Mouse (Mus musculus) layer of hippocampus, adult 18-20 months (tissue): ENCODE results near the gene Mnx1. TPM values are rescaled to one million over a fixed set of nuclear protein-coding genes. Genes with fewer than 3 reads are reported as not detected.
"Not testable (repeated sequence)": the region's sequence is repeated elsewhere in the genome, so short reads cannot be mapped to it uniquely, and the experiment has no call there.

Experiments
- DNase-seq, 2 experiments: peaks; one replicate each; pipeline ENCODE4 v3.0.0; 2022; ENCODE audit warnings: low spot score in 2 of 2
- total RNA-seq, 2 experiments: library from RNA; stranded (reverse); gene quantifications; 2 replicates each; pipeline ENCODE4 v1.2.3; 2021

Mnx1 gene
- total RNA-seq, 2 experiments from 2014 or later = not detected

DNA sequence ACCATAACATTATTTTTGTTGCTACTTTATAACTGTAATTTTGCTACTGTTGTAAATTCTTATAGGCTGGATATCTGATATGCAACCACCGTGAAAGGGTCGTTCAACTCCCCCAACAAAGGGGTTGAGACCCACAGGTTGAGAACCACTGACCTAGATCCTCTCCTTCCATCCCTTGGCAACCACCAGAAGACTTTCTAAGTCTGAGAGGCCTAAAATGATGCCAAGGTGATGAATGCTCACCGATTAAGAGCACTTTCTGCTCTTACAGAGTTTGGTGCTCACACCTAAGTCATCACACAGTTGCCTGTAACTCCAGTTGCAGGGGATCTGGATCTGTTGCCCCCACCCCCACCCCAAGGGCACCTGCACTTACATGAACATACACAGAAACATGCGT is 8.8 kb downstream of the Mnx1 start:
- DNase-seq = no peak

DNA sequence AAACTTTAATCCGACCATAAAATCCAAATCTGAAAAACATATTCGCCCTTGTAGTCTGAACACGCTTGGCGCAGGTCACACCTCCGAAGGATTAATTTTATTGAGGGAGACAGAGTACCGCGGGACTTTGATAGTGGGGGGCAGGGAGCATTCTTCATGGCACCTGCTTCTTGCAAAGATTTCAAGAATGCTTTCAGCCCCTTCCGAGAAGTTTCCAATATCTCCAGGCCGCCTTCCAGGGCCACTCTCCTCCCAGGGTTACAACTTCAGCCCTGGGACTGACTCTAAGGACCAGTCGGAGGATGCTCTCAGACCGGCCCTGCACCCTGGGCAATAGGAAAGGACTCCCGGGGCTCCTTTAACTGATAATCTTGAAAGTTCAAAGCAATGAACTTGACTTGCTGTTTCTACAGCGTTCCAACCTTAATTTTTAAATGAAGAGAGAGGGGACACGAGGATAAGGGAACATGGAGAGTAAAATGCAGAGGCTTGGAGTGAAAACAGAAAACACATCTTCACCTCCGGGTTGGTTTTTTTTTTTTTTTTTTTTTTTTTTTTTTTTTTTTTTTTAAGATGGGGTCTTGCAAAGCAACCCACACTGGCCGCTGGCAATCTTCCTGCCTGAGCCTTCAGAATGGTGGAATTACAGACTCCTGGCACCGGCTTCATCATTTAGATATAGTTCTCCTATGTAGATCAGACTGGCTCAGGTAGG is 9.8 kb downstream of the Mnx1 start:
- no peak for DNase-seq

DNA sequence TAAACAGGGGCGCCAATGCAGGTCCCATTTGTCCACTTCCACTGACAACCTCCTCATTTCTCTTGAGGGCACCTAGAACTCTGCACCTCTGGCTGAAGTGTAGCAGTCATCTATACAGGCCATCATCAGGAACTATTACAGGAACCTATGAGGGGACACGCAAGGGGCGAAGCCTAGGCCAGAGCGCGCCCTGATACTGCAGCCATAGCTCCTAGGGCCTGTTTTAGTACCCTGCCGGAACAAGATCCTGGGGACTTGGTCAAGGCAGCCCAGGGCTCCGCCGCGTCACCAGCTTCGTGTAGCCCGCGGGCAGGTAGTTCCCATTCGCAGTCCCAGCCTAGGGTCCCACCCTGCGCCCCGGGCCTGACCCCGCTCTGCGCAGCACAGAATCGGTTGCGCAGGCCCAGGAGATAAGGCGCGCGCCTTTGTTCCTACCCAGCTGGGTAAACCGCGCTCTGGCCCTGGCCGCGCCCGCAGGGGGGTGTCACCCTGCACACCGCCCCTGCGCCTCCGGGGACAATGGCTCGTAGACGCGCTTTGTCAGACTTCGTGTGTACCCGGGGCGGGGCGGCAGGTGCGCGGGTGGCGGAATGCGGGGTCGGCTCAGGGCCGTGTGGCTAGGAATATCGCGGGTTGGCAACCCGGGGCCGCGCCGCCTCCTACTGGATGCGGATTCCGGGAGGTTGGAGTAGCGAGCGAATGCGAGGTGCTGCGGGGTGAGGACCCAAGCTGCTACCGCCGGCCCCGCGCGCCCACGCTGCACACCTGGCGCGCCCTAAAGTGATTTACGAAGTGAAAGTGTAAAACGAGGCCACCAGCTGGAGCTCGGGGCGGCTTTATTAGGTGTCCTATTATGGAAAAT is 10.6 kb downstream of the Mnx1 start:
- DNase-seq = no peak

DNA sequence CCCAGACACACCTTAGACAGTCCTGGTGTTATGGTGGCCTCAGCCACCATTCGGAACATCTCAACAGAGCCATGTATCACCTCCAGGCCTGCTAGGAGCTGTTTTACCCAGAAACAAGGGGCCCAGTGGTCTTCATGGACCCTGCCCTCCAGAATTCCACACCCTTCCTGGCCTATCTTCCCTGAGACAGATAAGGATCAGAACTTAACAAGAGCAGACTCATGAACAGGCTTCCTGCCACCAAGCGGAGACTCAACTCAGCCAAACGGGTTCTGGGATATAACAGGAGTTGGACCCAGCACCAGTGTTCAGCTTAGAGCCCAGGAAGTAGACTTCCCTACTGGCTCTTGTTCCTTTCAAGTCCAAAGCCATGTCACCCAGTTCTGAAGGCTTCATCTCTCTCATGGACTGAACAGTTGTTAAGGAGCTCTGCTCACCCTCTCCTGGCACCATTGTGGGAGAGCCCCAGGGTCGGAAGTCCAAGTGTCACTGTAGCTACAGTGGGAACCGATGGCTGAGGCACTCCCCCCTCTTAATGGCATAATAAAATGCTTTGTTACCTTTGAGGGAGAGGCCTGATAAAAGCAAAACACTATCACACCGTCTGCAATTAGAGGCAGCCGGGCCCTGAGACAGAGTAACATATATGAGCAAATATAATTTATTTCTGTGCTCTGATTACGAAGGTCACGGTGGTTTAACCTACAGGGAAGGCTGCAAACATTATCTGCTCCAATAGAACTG is 15.2 kb downstream of the Mnx1 start:
- no peak for DNase-seq

DNA sequence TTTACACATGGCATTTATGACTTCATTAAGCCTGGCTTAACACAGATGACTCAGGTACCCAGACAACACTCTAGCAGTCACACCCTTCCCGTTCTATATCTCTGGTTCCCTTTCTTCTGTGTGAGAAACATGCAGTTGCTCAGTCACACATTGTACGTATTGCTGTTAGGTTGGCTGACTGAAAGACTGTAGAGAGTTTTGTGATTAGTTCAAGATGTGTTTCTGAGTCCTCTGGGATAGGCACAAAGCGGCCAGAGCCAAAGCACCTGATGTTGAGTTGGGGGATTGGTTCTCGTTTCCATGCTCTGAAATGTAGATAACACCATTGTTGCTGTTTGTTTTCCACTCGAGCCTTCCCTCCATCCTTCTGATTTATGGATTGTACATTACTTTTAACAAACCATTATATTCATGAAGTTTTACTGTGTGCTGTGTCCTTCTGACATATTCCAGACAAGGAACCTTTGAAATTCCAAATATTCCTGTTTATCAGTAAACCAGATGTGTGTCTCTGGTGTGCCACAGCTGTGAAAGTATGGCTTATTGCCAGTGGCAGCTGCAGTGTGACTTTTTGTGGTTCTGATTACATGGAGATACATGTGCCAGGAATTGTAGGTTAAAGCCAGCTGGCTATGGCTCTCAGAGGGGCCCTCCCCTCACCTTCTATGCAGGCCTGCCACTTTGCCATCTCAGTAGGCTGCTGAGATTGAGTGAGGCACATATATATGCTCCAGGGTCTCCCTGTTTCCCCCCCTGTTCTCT is 21.2 kb downstream of the Mnx1 start:
- no peak for DNase-seq

DNA sequence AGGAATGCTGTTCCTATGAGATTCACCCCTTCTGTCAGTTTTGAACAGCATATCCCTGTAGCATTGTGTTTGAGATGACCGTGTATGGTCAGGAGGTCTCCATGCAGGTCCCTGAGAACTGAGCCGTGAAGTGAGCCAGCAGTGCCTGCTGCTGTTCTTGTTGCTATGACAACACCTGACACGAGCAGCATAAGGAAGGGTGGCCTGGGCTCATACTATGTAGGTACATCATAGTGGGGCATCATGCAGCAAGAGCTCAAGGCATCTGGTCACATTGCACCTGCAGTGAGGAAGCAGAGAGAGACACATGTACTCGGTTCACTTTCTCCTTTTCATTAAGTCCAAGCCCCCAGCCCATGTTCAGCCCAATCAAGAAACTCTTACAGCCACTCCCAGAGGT is 25.9 kb downstream of the Mnx1 start:
- DNase-seq = no peak

DNA sequence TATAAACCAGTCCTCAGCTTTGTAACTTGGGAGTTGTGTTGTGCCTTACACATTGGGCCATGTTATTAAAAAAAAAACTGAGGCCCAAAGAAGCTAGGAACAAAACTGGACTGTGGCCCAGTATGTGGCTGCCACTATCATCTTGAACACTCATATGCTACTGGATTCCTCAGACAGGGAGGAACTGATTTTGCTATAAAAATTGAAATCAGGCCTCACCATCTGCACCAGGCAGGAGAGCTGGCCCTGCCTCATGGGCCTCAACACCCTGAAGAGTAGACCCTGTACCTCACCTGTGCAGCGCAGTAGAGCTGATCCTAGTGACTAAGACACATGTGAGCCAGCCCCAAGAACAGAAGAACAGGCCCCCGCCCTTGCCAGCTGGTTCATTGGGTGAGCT is 33.0 kb downstream of the Mnx1 start:
- DNase-seq = no peak

DNA sequence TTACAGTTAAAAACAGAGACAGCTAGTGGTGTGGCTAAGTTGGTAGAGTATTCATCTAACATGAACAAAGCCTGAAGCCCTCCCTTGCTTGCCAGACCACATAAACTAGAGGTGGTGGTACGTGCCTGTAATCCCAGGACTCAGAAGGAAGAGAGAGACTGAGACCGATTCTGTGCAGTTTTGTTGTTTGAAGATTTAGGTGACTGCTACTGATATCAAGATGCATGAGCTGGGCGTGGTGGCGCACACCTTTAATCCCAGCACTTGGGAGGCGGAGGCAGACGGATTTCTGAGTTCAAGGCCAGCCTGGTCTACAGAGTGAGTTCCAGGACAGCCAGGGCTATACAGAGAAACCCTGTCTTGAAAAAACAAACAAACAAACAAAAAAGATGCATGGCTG is 41.5 kb downstream of the Mnx1 start:
- DNase-seq = not testable (repeated sequence)

DNA sequence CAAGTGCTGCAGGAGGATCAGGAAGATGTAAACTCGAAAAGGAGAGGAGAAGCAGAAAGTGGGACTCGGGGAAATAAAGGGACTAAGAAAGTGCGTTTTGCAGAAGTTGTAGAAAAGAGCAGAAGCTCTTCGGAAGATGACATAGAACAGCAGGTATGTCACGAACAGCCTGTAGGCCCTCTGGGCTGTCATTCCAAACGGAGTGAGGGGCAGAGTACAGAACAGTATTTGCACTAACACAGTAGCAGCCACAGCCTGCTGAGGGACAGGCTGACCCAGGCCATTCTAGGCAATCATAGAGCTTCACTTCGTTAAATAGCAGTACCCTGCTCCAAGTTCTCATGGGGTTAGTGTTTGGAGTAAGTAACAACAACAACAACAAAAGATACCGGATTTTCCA is 42.8 kb downstream of the Mnx1 start:
- DNase-seq = no peak

DNA sequence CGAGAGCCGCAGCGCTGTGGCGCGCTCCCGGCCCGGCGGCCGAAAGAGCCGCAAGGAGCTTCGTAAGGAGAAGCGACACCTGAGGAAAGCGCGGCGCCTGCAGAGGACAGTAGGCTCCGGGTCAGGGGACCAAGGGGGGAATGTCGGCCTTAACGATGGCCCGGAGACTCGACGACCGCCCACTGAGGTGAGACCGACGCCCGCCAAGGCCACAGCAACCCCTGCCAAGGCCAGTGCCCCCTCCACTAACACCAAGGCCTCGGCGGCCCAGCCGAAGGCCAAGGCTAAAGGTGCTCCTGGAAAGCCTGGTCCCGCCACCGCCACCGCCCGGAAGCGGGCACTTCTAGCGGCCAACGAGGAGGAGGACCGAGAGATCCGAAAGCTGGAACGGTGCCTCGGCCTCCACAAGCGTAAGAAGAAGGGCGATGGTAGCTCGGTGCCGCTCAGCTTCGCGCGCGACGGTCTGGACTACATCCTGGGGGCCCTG is 43.4 kb downstream of the Mnx1 start:
- peak in 1 of 2 experiments; percentile 5 for DNase-seq

DNA sequence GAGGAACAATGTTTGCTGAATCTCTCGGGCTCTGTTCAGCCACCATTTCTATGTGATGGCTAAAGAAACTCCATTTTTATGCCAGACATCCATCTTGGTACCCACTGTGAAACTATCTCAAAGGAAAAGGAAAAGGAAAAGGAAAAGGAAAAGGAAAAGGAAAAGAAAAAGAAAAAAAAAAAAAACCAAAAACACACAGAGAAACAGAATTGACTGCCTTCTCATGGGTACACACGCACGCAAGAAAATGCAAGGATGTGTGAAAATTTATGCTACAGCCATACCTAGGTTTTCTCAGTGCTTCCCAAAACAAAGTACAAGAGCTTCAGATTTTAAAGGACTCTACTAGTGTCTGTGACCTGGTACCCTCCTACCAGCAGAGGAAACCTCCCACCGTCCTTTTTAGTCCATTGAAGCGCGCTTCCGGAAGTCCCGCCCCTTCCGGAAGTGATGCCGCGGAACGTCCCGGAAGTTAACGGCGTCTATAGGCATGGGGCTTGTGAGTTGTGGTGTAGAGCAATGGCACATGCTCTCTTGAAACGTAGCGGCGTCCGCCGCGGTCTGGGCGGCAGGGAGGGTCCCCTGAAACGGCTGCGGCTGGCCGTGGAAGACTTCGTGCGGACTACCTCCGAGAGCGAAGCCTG is 43.9 kb downstream of the Mnx1 start, which contains the start of gene Nom1:
Nom1 (plus strand) TSS at position 437 of the 644 bp plus-strand sequence.
- peak; percentile 85 to 93 for DNase-seq

DNA sequence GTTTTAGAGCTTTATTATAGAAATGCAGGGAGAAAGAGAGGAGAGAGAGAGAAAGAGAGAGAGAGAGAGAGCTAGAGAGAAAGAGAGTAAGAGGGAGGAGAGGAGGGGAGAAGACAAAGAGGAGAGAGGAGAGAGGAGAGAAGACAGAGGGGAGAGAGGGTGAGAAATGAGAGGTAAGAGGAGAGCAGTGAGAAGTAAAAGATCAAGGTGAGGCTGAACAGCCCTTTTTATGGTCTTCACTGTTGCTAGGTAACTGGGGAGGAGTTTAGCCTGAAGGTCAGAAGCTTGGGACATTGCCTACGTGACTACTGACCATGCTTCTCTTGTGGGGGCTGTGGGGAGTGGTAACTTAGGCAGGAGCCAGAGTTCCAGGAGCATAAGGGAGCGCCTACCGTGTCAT is 54.9 kb downstream of the Mnx1 start:
- DNase-seq = not testable (repeated sequence)

Other genes starting within 250 kb of the Mnx1 start
- 10 to 100 TPM; 29.3 to 29.5 TPM for gene Lmbr1, start 100.1 kb downstream of the Mnx1 start, total RNA-seq
- 10 to 100 TPM; 19.6 to 23.3 TPM for gene Nom1, start 43.8 kb downstream of the Mnx1 start, total RNA-seq
- 10 to 100 TPM; 70.1 to 73.0 TPM for gene Ube3c, start 90.8 kb upstream of the Mnx1 start, total RNA-seq